Mouse (Mus musculus) mature B cell (primary cell): ENCODE data around the gene Foxn3.

ENCODE experiments used
- in situ Hi-C: fragments of 300-500 bp; cut with MboI; formaldehyde crosslinking; loops from 2 replicates; pipeline ENCODE4 v1.14.3; 2019

The Foxn3 gene

DNA sequence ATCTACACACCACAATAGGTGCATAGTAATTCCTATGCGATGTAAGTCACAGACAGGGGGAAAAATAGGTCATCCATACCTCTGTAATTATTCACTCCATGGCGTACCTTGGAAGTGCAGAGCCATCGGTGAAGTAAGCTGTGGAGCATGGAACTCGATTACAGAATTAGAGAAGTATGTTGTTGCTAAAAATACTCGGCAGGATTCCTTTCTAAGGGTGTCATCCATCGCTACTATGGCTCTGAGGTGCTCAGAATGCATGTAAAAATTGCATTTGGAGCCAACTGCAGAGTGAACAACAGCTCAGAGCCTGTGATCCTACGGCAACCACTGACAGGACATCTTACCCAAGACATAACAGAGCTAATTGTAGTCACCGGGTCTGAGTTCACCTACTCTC, 206.7 kb downstream of the Foxn3 start:
- in situ Hi-C loops: no loop called here

DNA sequence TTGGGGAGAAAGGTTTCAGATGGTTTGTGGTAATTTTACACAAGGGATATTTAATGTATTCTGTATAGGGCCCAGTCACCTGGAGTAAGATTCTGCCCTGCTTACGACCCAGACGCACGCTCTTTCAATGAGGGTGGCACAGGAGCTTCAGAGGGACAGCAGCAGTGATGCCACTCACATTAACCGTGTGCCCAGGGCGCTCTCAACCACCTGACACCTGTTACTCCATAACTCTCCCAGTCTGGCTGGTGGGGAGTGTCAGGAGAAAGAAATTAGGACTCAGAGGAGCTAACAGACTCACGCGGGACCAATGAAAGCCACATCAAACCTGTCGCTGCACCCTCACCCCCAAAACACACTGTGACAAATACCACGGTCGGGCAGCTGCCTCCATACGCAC, 209.7 kb downstream of the Foxn3 start:
- in situ Hi-C loops: no loop called here

DNA sequence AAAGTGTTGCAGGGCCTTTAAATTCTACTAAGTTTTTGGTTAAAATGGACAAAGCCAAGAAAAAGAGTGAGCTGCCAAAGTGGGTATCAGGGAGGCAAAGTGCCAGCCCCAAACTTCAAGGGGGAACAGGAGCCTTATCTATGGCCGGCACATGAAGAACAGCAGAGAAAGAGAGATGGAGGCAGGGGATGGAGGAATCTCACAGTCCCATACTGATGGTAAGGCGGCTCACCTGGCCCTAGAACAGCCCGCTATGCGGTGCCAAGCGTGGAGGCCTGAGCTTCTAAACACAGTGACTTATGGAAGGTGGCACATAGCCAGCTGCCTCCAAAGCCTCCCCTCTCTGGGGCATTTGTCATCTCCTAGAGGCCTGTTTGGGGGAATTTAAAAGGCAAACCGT, 210.8 kb downstream of the Foxn3 start:
- in situ Hi-C loops: no loop called here

DNA sequence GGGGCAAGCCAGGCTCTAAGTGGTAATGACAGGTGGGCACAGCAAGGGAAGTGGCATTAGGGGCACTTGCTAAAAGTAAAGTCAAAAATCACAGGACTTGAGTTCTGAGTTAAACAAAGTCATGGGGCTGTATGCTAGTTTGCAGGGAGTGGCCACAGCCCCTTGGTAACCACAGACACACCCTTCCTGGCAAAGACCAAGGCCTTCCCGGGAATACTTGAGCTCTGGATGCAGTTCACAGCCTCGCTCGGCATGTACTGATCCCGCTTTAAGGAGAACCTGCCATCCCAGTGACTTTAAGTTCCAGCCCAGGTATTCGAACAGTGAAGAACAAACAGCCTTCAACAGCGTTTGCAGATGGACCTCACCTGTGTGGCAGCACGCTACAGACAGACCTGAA, 211.2 kb downstream of the Foxn3 start:
- in situ Hi-C loops: no loop called here

- in situ Hi-C loops: no loop called here
These were observed 211.7 kb downstream of the Foxn3 start for GRCm38 (mm10) chr12:99351731-99352130.

GRCm38 (mm10) chr12:99349650-99349997, 213.8 kb downstream of the Foxn3 start:
- in situ Hi-C loops: no loop called here

GRCm38 (mm10) chr12:99348940-99349649, 214.3 kb downstream of the Foxn3 start:
- in situ Hi-C loops: no loop called here

DNA sequence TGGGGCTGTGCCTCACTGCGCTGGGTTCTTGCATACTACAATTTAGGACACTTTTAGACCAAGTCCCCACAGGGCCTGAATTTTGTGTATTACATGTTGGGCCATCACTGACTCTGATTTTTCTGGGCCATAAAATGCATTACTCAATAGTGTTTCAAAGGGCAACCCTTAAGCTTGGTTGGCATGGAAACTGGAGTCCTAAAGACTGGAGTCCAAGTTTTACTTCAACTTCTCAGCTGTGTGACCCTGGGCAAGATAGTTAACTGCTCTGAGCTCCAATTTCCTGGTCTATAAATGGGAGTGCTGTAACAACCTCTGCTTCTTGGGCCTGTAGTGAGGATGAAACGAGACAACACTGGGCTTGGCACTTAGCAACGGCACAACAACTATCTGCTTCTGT, 215.9 kb downstream of the Foxn3 start:
- in situ Hi-C loops: no loop called here

DNA sequence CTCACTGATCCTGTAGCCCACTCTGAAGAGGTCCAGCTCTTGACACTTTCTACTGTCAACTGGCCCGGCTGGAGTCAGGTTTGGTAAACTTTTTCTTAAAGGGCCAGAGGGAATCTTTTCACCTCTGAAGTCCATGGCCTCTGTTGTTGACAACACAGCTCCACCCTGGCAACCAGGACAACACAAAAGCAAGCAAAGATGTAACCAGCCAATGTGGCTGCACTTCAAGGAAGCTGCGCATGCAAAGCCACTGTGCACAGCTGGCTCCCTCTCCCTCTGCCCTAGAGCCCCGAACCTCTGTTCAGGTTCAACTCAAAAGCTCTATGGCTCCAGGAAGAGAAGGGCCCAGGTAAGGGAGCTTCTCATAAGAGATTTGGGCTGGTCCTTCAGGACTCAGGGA, 216.4 kb downstream of the Foxn3 start:
- in situ Hi-C loops: no loop called here

- in situ Hi-C loops: no loop called here
These were observed 218.1 kb downstream of the Foxn3 start for GRCm38 (mm10) chr12:99345323-99345722.

DNA sequence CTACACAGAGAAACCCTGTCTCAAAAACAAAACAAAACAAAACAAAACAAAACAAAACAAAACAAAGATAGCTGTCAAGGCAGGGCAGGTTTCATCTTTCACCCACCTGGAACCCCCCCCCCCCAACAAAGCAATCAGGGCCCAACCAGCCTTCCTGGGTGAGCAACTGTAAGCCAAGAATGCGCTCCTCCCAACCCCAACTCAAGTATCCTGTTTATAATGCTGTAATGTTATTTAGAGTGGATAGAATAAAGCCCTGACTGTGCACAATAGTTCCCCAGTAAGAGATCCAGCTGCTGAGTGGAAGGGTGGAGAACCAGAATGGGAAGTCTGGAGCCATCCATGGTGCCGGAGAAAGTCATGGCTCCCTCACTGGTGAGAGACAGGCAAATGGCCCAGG, 220.0 kb downstream of the Foxn3 start:
- in situ Hi-C loops: no loop called here

DNA sequence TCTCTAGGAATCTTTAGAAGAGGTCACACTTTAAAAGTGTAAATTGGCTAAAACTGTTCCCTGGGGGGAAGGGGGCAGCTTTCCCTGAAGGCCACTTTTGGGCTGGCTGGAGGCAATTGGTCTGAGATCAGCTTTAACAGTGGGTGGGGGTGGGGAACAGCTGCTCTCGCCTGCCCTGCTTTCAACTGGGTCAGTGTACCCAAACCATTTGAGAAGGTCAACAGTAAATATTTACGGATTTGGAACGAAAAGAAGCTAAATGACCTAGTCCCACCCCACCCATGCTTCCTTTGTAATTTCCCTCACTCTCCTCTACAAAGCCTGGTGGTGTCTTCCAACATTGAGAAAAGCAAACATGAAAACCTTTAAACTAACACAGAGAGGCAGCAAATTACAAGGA, 221.2 kb downstream of the Foxn3 start:
- in situ Hi-C loops: no loop called here

DNA sequence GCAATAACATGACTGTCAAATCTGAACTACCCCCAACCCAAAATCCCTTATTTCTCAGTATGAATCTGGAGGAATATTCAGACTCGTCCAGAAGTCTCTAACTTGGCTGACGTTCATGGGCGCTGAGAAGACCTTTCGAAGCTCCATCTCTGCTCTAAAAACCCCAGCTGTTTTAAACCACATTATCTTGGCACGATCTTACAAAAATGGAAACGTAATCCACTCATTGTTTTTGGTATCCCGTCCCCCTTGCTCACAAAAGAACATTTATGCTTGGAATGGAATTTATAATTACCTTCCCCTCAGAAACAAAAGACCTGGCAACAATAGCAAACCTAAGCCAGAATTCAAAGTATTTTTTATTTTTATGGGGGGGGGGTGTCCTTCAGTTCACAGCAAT, 221.6 kb downstream of the Foxn3 start:
- in situ Hi-C loops: no loop called here

DNA sequence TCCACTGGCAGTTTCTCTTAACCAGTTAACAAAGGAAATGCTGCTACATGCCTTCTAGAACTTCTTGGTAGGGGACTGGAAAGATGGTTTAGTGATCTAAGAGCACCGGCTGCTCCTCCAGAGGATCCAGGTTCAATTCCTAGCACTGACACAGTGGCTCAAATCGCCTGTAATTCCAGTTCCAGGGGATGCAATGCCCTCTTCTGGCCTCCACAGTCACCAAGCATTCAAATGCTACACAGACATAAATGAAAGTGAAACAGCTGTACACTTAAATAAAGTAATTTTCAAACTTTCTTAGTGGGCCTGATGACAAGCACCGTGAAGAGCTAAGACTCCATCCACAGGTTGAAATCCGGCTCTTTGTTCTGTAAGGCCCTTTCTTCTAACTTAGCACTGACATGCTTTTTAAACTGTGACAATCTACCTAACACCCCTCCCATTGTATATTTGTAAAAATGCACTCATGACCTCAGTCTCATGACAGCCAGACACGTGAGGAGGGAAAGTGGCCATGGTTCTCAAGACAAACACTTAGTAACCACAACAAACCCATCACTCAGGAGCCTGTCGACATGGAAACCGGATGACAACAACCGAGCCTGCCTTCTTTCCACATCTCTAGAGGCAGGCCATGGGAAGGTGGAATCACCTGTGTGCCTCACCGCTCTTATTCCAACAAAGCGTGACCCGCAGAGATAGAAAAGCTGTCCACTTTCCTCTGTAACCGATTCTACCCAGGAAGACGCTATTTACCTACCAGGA, 222.8 kb downstream of the Foxn3 start:
- in situ Hi-C loops: no loop called here

- in situ Hi-C loops: no loop called here
These were observed 223.6 kb downstream of the Foxn3 start for GRCm38 (mm10) chr12:99339640-99340325.

DNA sequence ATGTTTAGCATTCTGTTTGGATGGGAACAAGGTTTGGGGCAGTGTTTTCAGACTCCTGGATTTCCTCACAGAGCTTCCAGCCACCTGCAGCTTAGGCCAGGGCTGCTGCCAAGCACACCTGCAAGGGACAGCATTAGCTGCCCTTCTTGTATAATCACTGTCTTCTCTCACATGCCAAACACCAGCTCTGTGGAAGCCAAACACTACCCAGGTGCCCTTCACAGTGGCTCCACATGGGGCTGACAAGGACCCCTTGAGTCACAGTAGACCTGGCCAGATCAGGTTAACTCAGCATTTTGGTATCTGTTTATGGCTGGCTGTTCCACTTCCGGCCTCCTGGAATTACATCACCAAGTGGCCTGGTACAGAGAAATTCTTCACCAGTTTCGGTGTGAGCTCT, 224.6 kb downstream of the Foxn3 start:
- in situ Hi-C loops: no loop called here

GRCm38 (mm10) chr12:99337171-99337435, 226.3 kb downstream of the Foxn3 start:
- in situ Hi-C loops: no loop called here

DNA sequence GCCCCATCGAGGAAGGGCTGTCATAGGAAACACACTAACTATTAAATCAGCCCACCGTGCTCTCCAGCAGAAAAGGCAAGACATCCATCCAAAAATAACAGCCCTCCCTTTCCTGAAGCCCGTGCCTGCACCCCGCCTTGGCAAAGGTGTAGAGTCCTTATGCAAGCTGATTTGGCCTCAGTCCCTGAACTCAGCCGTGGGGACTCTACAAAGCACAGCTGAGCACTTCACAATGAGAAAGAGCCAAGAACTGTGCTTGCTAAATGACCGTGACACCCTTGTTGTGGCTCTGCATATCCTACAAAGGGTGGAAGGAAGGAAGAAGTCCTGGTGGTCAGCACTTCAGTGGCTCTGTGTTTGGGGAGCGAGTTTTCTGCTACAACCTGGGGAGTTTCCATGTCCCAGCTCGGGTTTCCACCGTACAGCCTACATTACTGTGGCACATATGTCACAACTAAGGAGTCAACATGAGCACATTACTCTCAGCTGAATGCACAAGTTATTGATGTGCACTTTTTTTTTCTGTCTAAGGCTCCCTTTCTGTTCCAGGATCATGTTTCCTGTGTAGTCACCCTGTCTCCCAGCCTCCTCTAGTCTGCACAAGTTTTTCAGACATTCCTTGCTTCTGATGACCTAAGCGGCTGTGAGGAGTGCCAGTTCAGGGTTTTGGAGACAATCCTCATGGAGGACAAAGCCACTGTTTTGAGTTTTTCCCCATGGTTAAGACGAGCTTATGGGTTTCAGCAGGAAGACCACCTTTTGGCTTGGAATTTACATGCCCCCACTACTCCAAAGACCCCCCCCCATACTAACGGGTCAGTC, 226.8 kb downstream of the Foxn3 start:
- in situ Hi-C loops: no loop called here

- in situ Hi-C loops: no loop called here
These were observed 227.8 kb downstream of the Foxn3 start for GRCm38 (mm10) chr12:99335628-99336027.

DNA sequence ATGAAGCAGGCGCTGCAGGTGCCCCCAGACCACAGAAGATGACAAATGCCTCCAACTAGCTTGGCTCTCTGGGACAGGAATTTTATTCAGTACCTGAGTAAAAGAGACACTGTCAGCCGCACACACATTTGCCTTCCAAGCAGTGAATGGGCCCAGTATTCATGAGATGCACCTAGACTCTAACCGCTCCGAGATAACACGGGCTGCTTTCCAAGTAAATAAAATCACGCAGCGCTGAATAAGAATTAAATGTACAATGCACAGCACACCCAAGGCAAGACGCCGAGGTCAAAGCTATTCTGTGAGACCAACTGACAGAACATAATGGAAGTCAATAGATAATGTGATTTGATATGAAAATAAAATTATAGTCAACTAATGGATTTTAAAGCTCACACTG, 229.4 kb downstream of the Foxn3 start:
- in situ Hi-C loops: no loop called here

- in situ Hi-C loops: no loop called here
These were observed 229.9 kb downstream of the Foxn3 start for GRCm38 (mm10) chr12:99333304-99333968.
